Mouse (Mus musculus) megakaryocyte-erythroid progenitor cell, adult 5-6 weeks (primary cell): ENCODE data around the gene Cdk12. TPM values are rescaled to one million over a fixed set of nuclear protein-coding genes. Genes with fewer than 3 reads are reported as not detected.

Experiments
- ATAC-seq: replicated peaks from 2 replicates; pipeline ENCODE4 v1.8.0; 2016; ENCODE audit warnings: mild to moderate bottlenecking, inconsistent platforms; ENCODE audit not compliant: severe bottlenecking, poor library complexity, low FRiP score, low TSS enrichment
- total RNA-seq, 2 experiments: library from RNA; stranded (forward) in 1 of 2; stranded (reverse) in 1 of 2; fragments of 200-1000, 215-1000 nt in 1 of 2; fragments of >200 nt in 1 of 2; fragmentation: Nextera tagmentation in 1 of 2; gene quantifications; 2 replicates each; pipeline ENCODE4 v1.2.3; 2014 to 2017

Gene Cdk12
- total RNA-seq, 2 experiments from 2014 or later, result 65.8 to 76.6 TPM

DNA sequence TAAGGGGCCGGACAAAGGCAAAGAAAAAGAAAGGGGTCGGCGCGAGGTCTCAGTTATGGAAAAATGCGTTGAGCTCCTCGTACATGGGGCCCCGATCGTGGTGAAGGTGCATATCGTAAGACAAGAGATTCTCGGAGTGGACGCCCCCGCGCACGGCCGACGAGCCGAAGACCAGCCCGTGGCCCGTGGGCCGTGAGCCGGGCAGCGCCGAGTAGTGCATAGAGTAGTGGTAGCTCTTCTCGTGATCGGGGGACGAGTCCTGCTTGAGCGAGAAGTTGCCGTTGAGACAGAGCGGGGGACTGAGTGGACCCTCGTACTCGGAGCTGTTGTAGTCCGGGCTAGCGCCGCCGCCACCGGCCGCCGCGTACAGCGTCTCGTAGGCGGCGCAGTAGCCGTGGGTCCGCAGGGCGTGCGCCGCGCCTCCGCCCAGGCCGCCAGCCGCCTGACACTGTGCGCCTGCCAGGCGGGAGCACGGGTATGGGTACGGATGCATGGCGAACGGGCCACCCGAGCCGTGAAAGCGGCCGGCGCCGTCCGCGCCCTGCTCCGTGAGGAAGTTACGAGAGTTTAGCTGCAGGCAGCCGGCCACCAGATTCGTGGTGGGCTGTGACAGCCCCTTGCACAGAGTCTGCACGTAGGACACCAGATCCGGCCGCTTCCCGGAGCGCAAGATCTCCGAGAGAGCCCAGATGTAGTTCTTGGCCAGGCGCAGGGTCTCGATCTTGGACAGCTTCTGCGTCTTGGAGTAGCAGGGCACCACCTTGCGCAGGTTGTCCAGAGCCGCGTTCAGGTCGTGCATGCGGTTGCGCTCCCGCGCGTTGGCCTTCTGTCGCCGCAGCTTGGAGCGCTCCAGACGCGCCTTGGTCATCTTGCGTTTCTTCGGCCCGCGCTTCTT, 124.5 kb downstream of the Cdk12 start:
- ATAC-seq, result 0 out of 2 replicates have a peak, but pooled peaks have one; percentile 28

DNA sequence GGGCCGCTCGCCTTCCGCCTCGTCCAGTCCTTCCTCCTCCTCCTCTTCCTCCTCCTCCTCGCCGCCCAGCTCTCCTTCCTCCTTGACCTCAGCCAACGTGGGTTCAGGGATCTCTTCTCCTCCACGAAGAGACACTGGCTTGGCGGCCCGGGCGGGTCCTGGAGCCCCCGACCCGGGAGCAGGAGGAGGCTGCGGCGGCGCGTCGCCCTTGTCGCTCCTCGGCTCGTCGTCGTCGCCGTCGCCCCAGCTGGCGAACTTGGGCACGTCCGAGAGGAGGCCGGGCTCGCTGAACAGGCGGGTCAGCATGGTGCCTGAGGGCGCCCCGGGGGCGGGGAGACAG, 125.1 kb downstream of the Cdk12 start:
- ATAC-seq, result no peak

Other genes starting within 250 kb of the Cdk12 start
- 10.2 and 11.8 TPM in 2 replicates for gene Plxdc1, start 216.6 kb upstream of the Cdk12 start, total RNA-seq (2014; fragmentation: Nextera tagmentation)
- 3.4 and 4.1 TPM in 2 replicates for gene Plxdc1, start 216.6 kb upstream of the Cdk12 start, total RNA-seq (2017)
- 2.4 and 9.8 TPM in 2 replicates for gene Arl5c, start 206.9 kb upstream of the Cdk12 start, total RNA-seq (2014; fragmentation: Nextera tagmentation)
- gene Arl5c, start 206.9 kb upstream of the Cdk12 start, total RNA-seq (2017), result 0.50 and 2.7 TPM in 2 replicates
- 0.40 and 0.98 TPM in 2 replicates for gene Cacnb1, start 180.0 kb upstream of the Cdk12 start, total RNA-seq (2014; fragmentation: Nextera tagmentation)
- gene Cacnb1, start 180.0 kb upstream of the Cdk12 start, total RNA-seq (2017), result 0.38 TPM in 1 of 2 replicates, not detected in the other
- 4,206 and 4,300 TPM in 2 replicates for gene Rpl19, start 176.3 kb upstream of the Cdk12 start, total RNA-seq (2014; fragmentation: Nextera tagmentation)
- 1,746 and 2,000 TPM in 2 replicates for gene Rpl19, start 176.3 kb upstream of the Cdk12 start, total RNA-seq (2017)
- not detected in 2 replicates for gene Stac2, start 149.6 kb upstream of the Cdk12 start, total RNA-seq (2014; fragmentation: Nextera tagmentation)
- gene Stac2, start 149.6 kb upstream of the Cdk12 start, total RNA-seq (2017), result not detected in 2 replicates
- gene Fbxl20, start 52.7 kb upstream of the Cdk12 start, total RNA-seq (2014; fragmentation: Nextera tagmentation), result 14.3 and 15.9 TPM in 2 replicates
- 7.4 and 11.8 TPM in 2 replicates for gene Fbxl20, start 52.7 kb upstream of the Cdk12 start, total RNA-seq (2017)
- 81.3 and 88.8 TPM in 2 replicates for gene Med1, start 9.8 kb upstream of the Cdk12 start, total RNA-seq (2014; fragmentation: Nextera tagmentation)
- 52.9 and 57.0 TPM in 2 replicates for gene Med1, start 9.8 kb upstream of the Cdk12 start, total RNA-seq (2017)
- gene Neurod2, start 126.6 kb downstream of the Cdk12 start, total RNA-seq (2014; fragmentation: Nextera tagmentation), result not detected in 2 replicates
- not detected in 2 replicates for gene Neurod2, start 126.6 kb downstream of the Cdk12 start, total RNA-seq (2017)
- not detected in 2 replicates for gene Ppp1r1b, start 145.3 kb downstream of the Cdk12 start, total RNA-seq (2014; fragmentation: Nextera tagmentation)
- not detected in 2 replicates for gene Ppp1r1b, start 145.3 kb downstream of the Cdk12 start, total RNA-seq (2017)
- 11.9 and 28.5 TPM in 2 replicates for gene Stard3, start 155.3 kb downstream of the Cdk12 start, total RNA-seq (2014; fragmentation: Nextera tagmentation)
- gene Stard3, start 155.3 kb downstream of the Cdk12 start, total RNA-seq (2017), result 10.6 and 18.2 TPM in 2 replicates
- gene Tcap, start 180.8 kb downstream of the Cdk12 start, total RNA-seq (2014; fragmentation: Nextera tagmentation), result not detected in 2 replicates
- gene Tcap, start 180.8 kb downstream of the Cdk12 start, total RNA-seq (2017), result not detected in 2 replicates
- not detected in 2 replicates for gene Pnmt, start 183.4 kb downstream of the Cdk12 start, total RNA-seq (2014; fragmentation: Nextera tagmentation)
- not detected in 2 replicates for gene Pnmt, start 183.4 kb downstream of the Cdk12 start, total RNA-seq (2017)
- 6.4 and 10.6 TPM in 2 replicates for gene Pgap3, start 197.4 kb downstream of the Cdk12 start, total RNA-seq (2014; fragmentation: Nextera tagmentation)
- 1.6 and 5.4 TPM in 2 replicates for gene Pgap3, start 197.4 kb downstream of the Cdk12 start, total RNA-seq (2017)
- gene Erbb2, start 209.4 kb downstream of the Cdk12 start, total RNA-seq (2014; fragmentation: Nextera tagmentation), result not detected in 2 replicates
- not detected in 2 replicates for gene Erbb2, start 209.4 kb downstream of the Cdk12 start, total RNA-seq (2017)
- gene Mien1, start 235.9 kb downstream of the Cdk12 start, total RNA-seq (2014; fragmentation: Nextera tagmentation), result 75.6 and 75.9 TPM in 2 replicates
- 15.7 and 32.3 TPM in 2 replicates for gene Mien1, start 235.9 kb downstream of the Cdk12 start, total RNA-seq (2017)
- 0.82 and 1.7 TPM in 2 replicates for gene Grb7, start 243.3 kb downstream of the Cdk12 start, total RNA-seq (2014; fragmentation: Nextera tagmentation)
- not detected in 2 replicates for gene Grb7, start 243.3 kb downstream of the Cdk12 start, total RNA-seq (2017)